Mouse (Mus musculus): ENCODE results near the gene Nmnat3. TPM values are rescaled to one million over a fixed set of nuclear protein-coding genes. Genes with fewer than 3 reads are reported as not detected.

Nmnat3 gene
- total RNA-seq, 2 experiments from 2014 or later = 9.1 to 9.8 TPM

GRCm38 (mm10) chr9:98422656-98423055 lies 135.4 kb downstream of the Nmnat3 start, which contains the start of gene Rbp1:
Gene Rbp1 (plus strand): TSS chr9:98422961.
- DNase-seq = no peak

GRCm38 (mm10) chr9:98423691-98424090 lies 136.5 kb downstream of the Nmnat3 start:
- no peak for DNase-seq

- no peak for DNase-seq
These were observed 137.1 kb downstream of the Nmnat3 start for GRCm38 (mm10) chr9:98424291-98424690.

GRCm38 (mm10) chr9:98424725-98425210 lies 137.5 kb downstream of the Nmnat3 start:
- peak; percentile 71 for DNase-seq

GRCm38 (mm10) chr9:98425351-98425880 lies 138.2 kb downstream of the Nmnat3 start:
- DNase-seq = no peak

GRCm38 (mm10) chr9:98427906-98428517 lies 140.8 kb downstream of the Nmnat3 start:
- no peak for DNase-seq

GRCm38 (mm10) chr9:98428783-98429182 lies 141.5 kb downstream of the Nmnat3 start:
- DNase-seq = peak; percentile 65

- peak; percentile 55 for DNase-seq
These were observed 142.6 kb downstream of the Nmnat3 start for GRCm38 (mm10) chr9:98429806-98430205.

GRCm38 (mm10) chr9:98430528-98430927 lies 143.3 kb downstream of the Nmnat3 start:
- no peak for DNase-seq

- no peak for DNase-seq
These were observed 145.8 kb downstream of the Nmnat3 start for GRCm38 (mm10) chr9:98433021-98433420.

GRCm38 (mm10) chr9:98433956-98434588 lies 146.8 kb downstream of the Nmnat3 start:
- no peak for DNase-seq

- DNase-seq = no peak
These were observed 150.6 kb downstream of the Nmnat3 start for GRCm38 (mm10) chr9:98437819-98438218.

GRCm38 (mm10) chr9:98439091-98439490 lies 151.9 kb downstream of the Nmnat3 start:
- DNase-seq = no peak

- DNase-seq = peak; percentile 65
These were observed 155.4 kb downstream of the Nmnat3 start for GRCm38 (mm10) chr9:98442638-98443037.

GRCm38 (mm10) chr9:98445359-98446149 lies 158.3 kb downstream of the Nmnat3 start:
- no peak for DNase-seq

GRCm38 (mm10) chr9:98450976-98451375 lies 163.7 kb downstream of the Nmnat3 start:
- no peak for DNase-seq

- no peak for DNase-seq
These were observed 179.5 kb downstream of the Nmnat3 start for GRCm38 (mm10) chr9:98466709-98467108.

Other genes starting within 250 kb of the Nmnat3 start
- gene Rbp1, start 135.5 kb downstream of the Nmnat3 start, total RNA-seq (2021) = 10 to 100 TPM; 22.3 to 23.2 TPM
- not detected for gene Rbp2, start 198.7 kb downstream of the Nmnat3 start, total RNA-seq (2021)